Mouse (Mus musculus) forebrain, embryonic 12.5 days (tissue): Measurements from ENCODE around the gene Cfl1. TPM values are rescaled to one million over a fixed set of nuclear protein-coding genes. Genes with fewer than 3 reads are reported as not detected.

Source experiments
- ATAC-seq: fragments of 200-750 bp; cut with Nextera tagmentation; 2 replicates; pipeline ENCODE4 v1.8.0; 2017; ENCODE audit warnings: moderate TSS enrichment; ENCODE audit not compliant: low FRiP score
- H3K27ac ChIP-seq: fragments of 300-500 bp; sonication (generic); 2 replicates; pipeline ENCODE4 v1.5.1; 2016; ENCODE audit warnings: mild to moderate bottlenecking
- H3K27me3 ChIP-seq: fragments of 300-500 bp; sonication (generic); 2 replicates; pipeline ENCODE4 v1.6.1; 2016; ENCODE audit warnings: mild to moderate bottlenecking
- H3K36me3 ChIP-seq: fragments of 300-500 bp; sonication (generic); replicated peaks from 2 replicates; pipeline ENCODE4 v1.6.1; 2016; ENCODE audit warnings: mild to moderate bottlenecking
- H3K4me1 ChIP-seq: fragments of 300-500 bp; sonication (generic); 2 replicates; pipeline ENCODE4 v1.6.1; 2016
- H3K4me2 ChIP-seq: fragments of 300-500 bp; sonication (generic); 2 replicates; pipeline ENCODE4 v1.6.1; 2016; ENCODE audit warnings: mild to moderate bottlenecking, moderate library complexity
- H3K4me3 ChIP-seq: fragments of 300-500 bp; sonication (generic); replicated peaks from 2 replicates; pipeline ENCODE4 v1.5.1; 2016; ENCODE audit warnings: mild to moderate bottlenecking
- H3K9ac ChIP-seq: fragments of 300-500 bp; sonication (generic); 2 replicates; pipeline ENCODE4 v1.6.1; 2016; ENCODE audit warnings: mild to moderate bottlenecking
- H3K9me3 ChIP-seq: fragments of 300-500 bp; sonication (generic); 2 replicates; pipeline ENCODE4 v1.6.1; 2016
- whole genome bisulfite sequencing: fragments of 180-500 bp; shearing (Covaris S2); methylation state at CpG from one replicate; pipeline ENCODE4 v1.1.7; 2016; 5-methylcytosine and 5-hydroxymethylcytosine counted together
- polyA plus RNA-seq: library from polyadenylated mRNA; unstranded; fragments of >200 nt; fragmentation: Nextera tagmentation; extraction: Ambion mirVana; gene quantifications from 2 replicates; pipeline ENCODE4 v1.2.1, GENCODE M21; 2016

Cfl1 gene
- polyA plus RNA-seq, 1 experiment from 2014 or later, result 3,168 TPM

DNA sequence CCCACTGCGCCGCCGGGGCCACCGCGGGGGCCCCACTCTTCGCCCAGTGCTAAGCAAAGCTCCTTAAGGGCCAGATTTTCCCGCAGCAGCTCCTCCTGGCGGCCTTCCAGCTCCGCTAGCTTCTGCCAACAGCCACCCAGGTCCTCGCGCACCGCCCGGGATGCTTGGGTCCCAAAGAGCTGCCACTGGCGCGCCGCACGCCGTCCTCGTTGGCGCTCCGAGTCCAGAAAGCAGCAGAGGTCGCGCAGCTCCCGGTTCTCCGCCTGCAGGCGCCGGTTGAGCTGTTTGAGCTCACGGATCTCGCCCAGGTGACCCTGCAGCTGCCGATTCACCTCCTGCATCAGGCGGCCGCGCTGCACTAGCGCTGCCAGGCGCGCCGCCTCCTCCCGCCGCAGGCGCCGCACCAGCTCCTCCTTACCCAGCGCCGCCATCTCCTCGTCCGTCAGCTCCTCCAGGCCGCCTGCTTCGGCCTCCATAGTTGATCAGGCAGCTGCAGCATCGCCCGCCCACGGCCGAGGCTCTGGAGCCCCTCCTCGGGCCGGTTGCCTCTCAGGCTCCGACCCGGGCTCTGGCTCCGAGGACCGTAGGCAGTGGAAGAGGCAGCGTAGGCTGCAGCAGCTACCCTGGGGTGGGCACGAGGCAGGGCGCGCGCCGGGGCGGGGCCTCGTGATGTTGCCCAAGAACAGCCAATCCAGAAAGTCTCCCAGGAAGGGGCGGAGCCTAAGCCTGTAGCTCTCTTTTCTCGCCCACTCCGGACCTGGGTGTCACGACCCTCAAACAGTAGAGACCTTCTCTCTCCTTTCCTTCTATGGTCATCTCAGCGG, 33.1 kb upstream of the Cfl1 start:
- Histone ChIP-seq H3K4me1 (peaks cover 48% of the 10 kb centered on the region), H3K9me3 (no peaks in the 10 kb centered on the region), H3K27ac (peak overlapping the region; percentile 94), H3K9ac (peak overlapping the region; percentile 86), H3K36me3 (peaks cover 14% of the 10 kb centered on the region), H3K4me2 (peak overlapping the region; percentile 100), H3K4me3 (peak overlapping the region; percentile 77), H3K27me3 (peaks cover 18% of the 10 kb centered on the region)
- WGBS, result under 1% methylated on average over 70 of the region's 70 CpGs
- ATAC-seq, result peak; percentile 94

DNA sequence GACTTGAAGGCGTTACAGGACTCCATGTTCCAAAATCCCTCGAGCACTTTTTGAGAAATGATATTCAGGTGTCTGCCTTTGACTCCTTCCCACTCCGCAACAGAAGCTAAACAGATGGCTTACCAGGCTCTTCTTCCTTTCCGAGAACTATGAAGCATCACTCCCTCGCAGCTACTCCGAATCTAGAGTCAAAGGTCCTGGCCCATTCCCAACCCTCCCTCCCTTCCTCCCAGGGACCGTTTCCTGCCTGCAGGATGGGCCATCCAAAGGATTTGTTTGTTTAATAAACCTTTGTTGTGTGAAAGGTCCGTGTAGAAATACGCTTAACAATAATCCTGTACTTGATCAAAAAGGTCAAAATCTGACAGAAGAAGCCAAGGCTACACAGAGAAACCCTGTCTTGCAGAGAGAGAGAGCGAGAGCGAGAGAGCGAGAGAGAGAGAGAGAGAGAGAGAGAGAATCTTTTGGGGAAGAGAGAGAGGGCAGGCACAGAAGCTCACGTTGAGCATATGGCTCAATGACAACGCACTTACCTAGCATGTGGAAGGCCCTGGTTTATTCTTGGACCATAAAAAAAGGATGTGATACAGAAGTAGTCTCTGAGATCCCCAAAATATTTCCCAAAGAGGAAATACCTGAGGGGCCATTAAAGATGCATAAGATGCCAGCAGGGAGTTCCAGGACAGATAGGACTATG, 32.4 kb upstream of the Cfl1 start, which contains the start of gene Ccdc85b:
TSS of gene Ccdc85b (minus strand) at position 149 of the 697 bp plus-strand sequence.
- H3K4me2 ChIP-seq, result peak within 1 kb of the TSS; percentile 100
- 16% methylated on average over 14 of the region's 14 CpGs for WGBS
- H3K27ac ChIP-seq, result peak within 1 kb of the TSS; percentile 94
- H3K4me3 ChIP-seq, result peak within 1 kb of the TSS; percentile 77
- H3K27me3 ChIP-seq, result peaks cover 18% of the 10 kb centered on the region
- H3K9me3 ChIP-seq, result no peaks in the 10 kb centered on the region
- peaks cover 48% of the 10 kb centered on the region for H3K4me1 ChIP-seq
- ATAC-seq, result no peak
- peak within 1 kb of the TSS; percentile 86 for H3K9ac ChIP-seq
- H3K36me3 ChIP-seq, result peaks cover 21% of the 10 kb centered on the region

DNA sequence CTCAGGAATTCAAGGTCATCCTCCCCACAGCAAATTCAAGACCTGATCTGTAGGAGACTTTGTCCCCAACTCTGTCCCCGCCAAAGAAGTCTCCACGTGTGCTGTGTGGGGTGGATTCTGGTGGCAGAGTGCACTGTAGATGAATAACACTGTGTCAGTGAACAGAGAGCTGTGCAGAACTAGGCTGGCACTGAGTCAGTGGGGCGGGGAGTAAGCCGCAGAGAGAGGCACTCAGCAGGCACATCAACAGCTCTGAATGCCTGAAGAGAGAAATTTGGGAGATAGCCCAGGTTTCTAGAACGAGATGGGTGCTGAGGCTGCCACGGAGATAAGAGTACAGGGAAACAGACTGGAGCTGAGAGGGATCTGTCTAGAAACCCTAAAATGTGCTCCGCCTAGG, 31.2 kb upstream of the Cfl1 start:
- 67% methylated on average over 7 of the region's 7 CpGs for WGBS
- peaks cover 24% of the 10 kb centered on the region for H3K36me3 ChIP-seq
- H3K4me3 ChIP-seq, result no peak overlapping the region
- peaks cover 18% of the 10 kb centered on the region for H3K27me3 ChIP-seq
- no peak overlapping the region for H3K4me2 ChIP-seq
- H3K9me3 ChIP-seq, result no peaks in the 10 kb centered on the region
- H3K27ac ChIP-seq, result no peak overlapping the region
- no peak for ATAC-seq
- H3K4me1 ChIP-seq, result peaks cover 54% of the 10 kb centered on the region
- H3K9ac ChIP-seq, result no peak overlapping the region

DNA sequence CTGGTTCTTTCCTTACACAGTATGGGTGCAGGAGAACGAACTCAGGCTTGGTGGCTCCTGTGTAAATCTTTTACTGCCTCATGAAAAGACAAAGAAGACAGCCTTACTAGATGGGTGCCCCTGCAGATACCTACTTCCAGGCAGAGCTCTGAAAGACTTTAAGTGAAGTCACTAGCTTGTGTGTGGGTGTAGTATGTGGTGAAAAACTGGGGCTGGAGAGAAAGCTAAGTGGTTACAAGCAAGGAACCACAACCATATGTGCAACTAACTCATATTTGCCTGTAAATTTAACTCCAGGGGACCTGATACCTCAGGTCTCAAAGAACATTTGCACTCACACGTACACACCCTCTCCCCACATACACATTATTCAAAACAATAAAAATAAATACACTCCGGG, 30.4 kb upstream of the Cfl1 start:
- Histone ChIP-seq H3K4me1 (peaks cover 61% of the 10 kb centered on the region), H3K9ac (peak overlapping the region; percentile 79), H3K27ac (no peak overlapping the region), H3K4me2 (peak overlapping the region; percentile 90), H3K36me3 (peaks cover 20% of the 10 kb centered on the region), H3K4me3 (peak overlapping the region; percentile 75), H3K9me3 (no peaks in the 10 kb centered on the region), H3K27me3 (peaks cover 18% of the 10 kb centered on the region)
- 32% methylated on average over 3 of the region's 3 CpGs for WGBS
- no peak for ATAC-seq

DNA sequence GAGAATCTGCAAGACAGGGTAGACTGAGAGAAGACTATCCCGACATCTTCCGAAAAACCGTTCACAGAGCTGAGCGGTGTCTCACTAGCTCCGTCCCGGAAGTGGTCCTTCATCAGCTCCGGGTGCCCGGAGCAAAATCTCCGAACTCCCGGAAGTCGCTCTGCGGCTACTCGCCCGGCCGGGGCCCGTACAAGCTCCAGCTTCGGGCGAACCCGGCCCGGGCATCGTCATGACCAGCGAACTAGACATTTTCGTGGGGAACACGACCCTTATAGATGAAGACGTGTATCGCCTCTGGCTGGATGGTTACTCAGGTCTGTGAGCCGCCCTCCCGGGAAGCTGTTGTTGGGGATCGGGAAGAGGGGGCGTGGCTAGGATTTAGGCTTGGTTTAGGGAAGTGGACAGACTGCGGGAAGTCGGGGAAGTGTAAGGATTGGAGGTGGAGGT, 29.8 kb upstream of the Cfl1 start, which contains the start of gene Fibp:
TSS of gene Fibp (plus strand) at position 151 of the 447 bp plus-strand sequence.
- H3K9ac ChIP-seq, result peak within 1 kb of the TSS; percentile 79
- WGBS, result under 1% methylated on average over 32 of the region's 32 CpGs
- H3K4me2 ChIP-seq, result peak within 1 kb of the TSS; percentile 90
- H3K4me3 ChIP-seq, result peak within 1 kb of the TSS; percentile 75
- ATAC-seq, result peak; percentile 60
- no peaks in the 10 kb centered on the region for H3K9me3 ChIP-seq
- peak within 1 kb of the TSS; percentile 71 for H3K27ac ChIP-seq
- H3K27me3 ChIP-seq, result peaks cover 15% of the 10 kb centered on the region
- peaks cover 25% of the 10 kb centered on the region for H3K36me3 ChIP-seq
- peaks cover 55% of the 10 kb centered on the region for H3K4me1 ChIP-seq

DNA sequence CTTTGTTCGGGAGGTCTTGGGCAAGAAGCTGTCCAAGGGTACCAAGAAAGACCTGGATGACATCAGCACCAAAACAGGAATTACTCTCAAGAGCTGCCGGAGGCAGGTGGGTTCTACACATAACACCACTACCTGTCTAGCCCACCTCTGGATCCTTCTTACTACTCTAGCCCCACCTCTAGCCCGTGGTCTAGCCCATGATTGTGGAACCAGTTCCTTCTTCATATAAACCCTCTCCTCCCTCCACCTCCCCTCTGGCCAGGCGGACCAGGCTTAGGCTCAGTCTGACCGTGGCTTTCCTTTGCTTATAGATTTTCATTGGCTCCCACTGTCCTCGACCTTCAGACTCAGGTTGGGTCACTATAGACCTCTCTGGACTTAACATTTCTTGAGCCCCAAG, 28.8 kb upstream of the Cfl1 start:
- no peak for ATAC-seq
- whole genome bisulfite sequencing, result 89% methylated on average over 6 of the region's 6 CpGs

DNA sequence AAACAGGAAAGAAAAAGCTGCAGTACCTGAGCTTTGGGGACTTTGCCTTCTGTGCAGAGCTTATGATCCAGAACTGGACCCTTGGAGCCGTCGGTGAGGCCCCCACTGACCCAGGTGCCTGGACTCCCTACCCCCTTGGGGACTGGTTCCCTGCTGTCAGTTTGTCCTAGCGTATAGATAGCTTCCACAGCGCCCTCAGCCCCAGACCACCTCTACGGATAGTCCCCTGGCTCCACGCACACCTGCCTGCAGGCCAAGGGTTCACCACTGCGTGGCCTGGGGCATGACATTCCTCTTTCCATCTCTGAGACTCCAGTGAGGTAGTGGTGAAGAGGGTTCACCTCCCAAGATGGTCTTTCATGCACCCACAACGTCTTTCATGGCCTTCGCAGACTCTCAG, 27.0 kb upstream of the Cfl1 start:
- peaks cover 33% of the 10 kb centered on the region for H3K4me1 ChIP-seq
- ATAC-seq, result no peak
- peaks cover 12% of the 10 kb centered on the region for H3K27me3 ChIP-seq
- H3K9ac ChIP-seq, result no peak overlapping the region
- H3K36me3 ChIP-seq, result peaks cover 52% of the 10 kb centered on the region
- H3K4me3 ChIP-seq, result no peak overlapping the region
- H3K9me3 ChIP-seq, result no peaks in the 10 kb centered on the region
- H3K4me2 ChIP-seq, result no peak overlapping the region
- H3K27ac ChIP-seq, result no peak overlapping the region
- 91% methylated on average over 9 of the region's 9 CpGs for WGBS

More for the DNA sequence above, 28.8 kb upstream of the Cfl1 start:
- Histone ChIP-seq H3K4me2 (peak overlapping the region; percentile 90), H3K9me3 (no peaks in the 10 kb centered on the region), H3K36me3 (peaks cover 35% of the 10 kb centered on the region), H3K4me3 (peak overlapping the region; percentile 75), H3K4me1 (peaks cover 46% of the 10 kb centered on the region), H3K27ac (no peak overlapping the region), H3K9ac (0 out of 2 replicates have a peak overlapping the region, but pooled peaks have one; percentile 79), H3K27me3 (peaks cover 14% of the 10 kb centered on the region)

DNA sequence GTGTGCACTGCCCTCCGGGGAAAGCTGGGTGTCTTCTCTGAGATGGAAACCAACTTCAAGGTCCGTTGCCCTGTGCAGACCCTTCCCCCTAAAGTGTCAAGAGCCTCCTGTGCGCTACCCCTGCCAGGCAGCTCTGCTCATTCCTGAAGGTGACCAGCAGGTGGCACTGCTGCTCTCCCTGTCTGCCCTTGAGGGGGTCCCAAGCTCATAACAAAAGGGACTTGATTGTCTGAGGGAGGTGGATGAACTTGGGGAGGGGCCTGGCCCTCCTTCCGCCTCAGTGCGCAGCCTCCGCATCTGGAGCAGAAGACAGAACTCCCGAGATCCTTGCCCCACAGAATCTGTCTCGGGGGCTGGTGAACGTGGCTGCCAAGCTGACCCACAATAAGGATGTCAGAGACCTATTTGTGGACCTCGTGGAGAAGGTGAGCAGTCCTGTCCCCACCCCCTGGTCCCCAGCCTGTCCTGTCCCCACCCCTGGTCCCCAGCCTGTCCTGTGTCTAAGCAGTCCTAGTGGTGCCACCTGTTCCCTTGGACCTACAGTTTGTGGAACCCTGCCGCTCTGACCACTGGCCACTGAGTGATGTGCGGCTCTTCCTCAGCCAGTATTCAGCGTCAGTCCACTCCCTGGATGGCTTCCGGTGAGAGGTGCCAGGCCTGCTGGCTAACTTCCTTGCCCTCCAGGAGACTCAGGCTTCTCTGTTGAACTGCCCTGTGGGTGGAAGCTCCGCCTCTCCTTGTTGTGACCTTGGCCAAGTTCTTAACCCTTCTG, 26.3 kb upstream of the Cfl1 start:
- WGBS, result 44% methylated on average over 15 of the region's 15 CpGs
- Histone ChIP-seq H3K9ac (peak overlapping the region; percentile 36), H3K27ac (peak overlapping the region; percentile 5), H3K36me3 (peaks cover 52% of the 10 kb centered on the region), H3K4me3 (peak overlapping the region; percentile 28), H3K27me3 (peaks cover 5% of the 10 kb centered on the region), H3K4me2 (peak overlapping the region; percentile 40), H3K9me3 (no peaks in the 10 kb centered on the region), H3K4me1 (peaks cover 33% of the 10 kb centered on the region)
- ATAC-seq, result peak; percentile 59

DNA sequence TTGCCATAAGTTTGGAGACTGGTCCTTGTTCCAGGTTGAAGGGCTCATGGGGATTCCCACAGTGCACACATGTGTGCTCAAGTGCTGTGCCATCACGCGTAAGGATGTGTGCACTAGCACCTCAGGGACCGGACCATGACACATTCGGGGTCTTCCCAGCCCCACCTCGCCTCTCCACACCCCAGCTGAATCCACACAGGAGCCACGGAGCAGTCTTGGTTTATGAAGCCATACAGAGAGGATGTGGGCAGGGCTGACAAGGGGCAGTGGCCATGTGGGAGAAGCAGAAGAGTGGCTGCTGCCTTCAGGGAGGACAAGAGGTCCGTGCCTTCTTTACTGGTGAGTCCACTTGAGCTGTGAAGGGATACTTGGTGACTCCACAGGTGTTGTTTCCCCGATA, 25.2 kb upstream of the Cfl1 start:
- WGBS, result 94% methylated on average over 8 of the region's 8 CpGs
- no peak overlapping the region for H3K27ac ChIP-seq

DNA sequence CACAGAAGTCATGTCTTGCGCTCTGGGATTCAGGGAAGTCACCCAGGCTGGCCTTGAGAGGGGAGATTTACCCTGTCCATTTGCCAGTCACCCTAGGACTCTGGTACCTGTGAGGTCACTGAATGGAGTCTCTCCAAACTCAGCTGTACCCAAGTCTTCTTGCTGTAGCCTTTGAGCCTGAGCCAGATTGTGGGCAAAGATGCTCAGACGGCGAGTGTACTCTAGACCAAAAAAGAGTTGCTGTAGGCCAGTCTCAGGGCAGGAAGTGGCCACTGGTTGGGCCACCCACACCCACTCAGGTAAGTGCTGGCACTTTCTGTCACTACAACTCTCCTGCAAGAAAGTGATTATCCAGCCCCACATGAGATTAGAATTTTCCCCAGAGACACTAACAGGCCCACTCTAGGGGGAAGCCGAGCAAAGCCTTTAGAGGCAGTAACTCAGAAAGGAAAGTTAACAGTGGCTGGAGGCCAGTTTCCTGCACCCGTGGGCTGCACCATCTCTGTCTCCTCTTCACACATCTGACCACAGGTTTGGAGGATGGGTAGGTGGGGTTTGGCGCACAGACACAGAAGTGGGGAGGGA, 23.2 kb upstream of the Cfl1 start:
- Histone ChIP-seq H3K36me3 (peaks cover 49% of the 10 kb centered on the region), H3K4me2 (no peak overlapping the region), H3K4me3 (no peak overlapping the region), H3K9ac (no peak overlapping the region), H3K27me3 (no peaks in the 10 kb centered on the region), H3K27ac (no peak overlapping the region), H3K9me3 (no peaks in the 10 kb centered on the region), H3K4me1 (peaks cover 21% of the 10 kb centered on the region)
- ATAC-seq, result no peak
- WGBS, result 91% methylated on average over 6 of the region's 6 CpGs

More for the DNA sequence above, 25.2 kb upstream of the Cfl1 start:
- 0 out of 2 replicates have a peak overlapping the region, but pooled peaks have one; percentile 40 for H3K4me2 ChIP-seq
- H3K9me3 ChIP-seq, result no peaks in the 10 kb centered on the region
- no peak overlapping the region for H3K4me3 ChIP-seq
- H3K4me1 ChIP-seq, result peaks cover 30% of the 10 kb centered on the region
- no peaks in the 10 kb centered on the region for H3K27me3 ChIP-seq
- H3K9ac ChIP-seq, result no peak overlapping the region
- peaks cover 52% of the 10 kb centered on the region for H3K36me3 ChIP-seq
- ATAC-seq, result no peak

DNA sequence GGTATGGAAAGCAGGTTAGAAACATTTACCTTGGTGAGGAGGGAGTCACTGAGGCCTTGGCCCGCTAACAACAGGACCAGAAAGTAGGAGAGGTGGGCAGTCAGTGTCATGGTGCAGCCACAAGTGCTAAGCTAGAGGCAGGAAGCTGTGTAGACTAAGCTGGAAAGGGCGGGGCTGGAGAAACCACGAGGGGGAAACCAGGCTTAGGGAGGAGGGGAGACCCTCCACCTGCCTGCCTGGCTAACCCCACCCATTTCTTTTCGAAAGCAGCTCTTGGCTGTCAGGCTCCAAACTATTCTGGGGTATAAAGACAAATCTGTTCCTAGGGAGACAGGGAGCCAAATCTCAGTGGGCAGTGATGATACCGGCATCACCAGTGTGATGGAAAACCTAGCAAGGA, 21.9 kb upstream of the Cfl1 start, which contains the start of gene Ctsw:
TSS of gene Ctsw (minus strand) at position 134 of the 400 bp plus-strand sequence.
- WGBS, result 60% methylated on average over 5 of the region's 5 CpGs
- Histone ChIP-seq H3K4me3 (no peak within 1 kb of the TSS), H3K9me3 (no peaks in the 10 kb centered on the region), H3K27me3 (no peaks in the 10 kb centered on the region), H3K4me1 (peaks cover 21% of the 10 kb centered on the region), H3K4me2 (no peak within 1 kb of the TSS), H3K9ac (no peak within 1 kb of the TSS), H3K36me3 (peaks cover 37% of the 10 kb centered on the region), H3K27ac (no peak within 1 kb of the TSS)
- no peak for ATAC-seq
